Comparison of ENCODE assay signal across 8 mouse cellular contexts in genomic region chr13:56294908-56295307, GRCm38 (mm10). TPM values are rescaled to one million over a fixed set of nuclear protein-coding genes. Genes with fewer than 3 reads are reported as not detected.
DNase-seq lines count a peak whose midpoint lies in the region; ATAC-seq and TF ChIP-seq lines count a peak whose summit lies in the region.

No protein-coding gene starts in this region.

- peaks cover 66% of the 10 kb centered on the region for H3K27me3 ChIP-seq in lung, embryonic 14.5 days (ENCODE audit: insufficient read depth, low read length)

- 10% methylated on average over 10 of the region's 10 CpGs for WGBS in lung, embryonic 14.5 days

- DNase-seq in lung, embryonic 14.5 days, result no peak
- no peak for DNase-seq in lung, adult 18-20 months
- DNase-seq in layer of hippocampus, adult 9-11 months, result peak; percentile 45
- peak; percentile 24 to 36 for DNase-seq in right cerebral cortex, postnatal 36 days (ENCODE audit: low spot score in 2 of 2)
- DNase-seq in urinary bladder, postnatal 10 days (ENCODE audit: low spot score), result no peak
- DNase-seq in urinary bladder, postnatal 36 days (ENCODE audit: low spot score in 2 of 2), result no peak
- no peak for DNase-seq in c-Kit-positive CD71-positive TER-119-positive erythroid progenitor cells, embryonic 14.5 days (ENCODE audit: low spot score)

- ATAC-seq in lung, embryonic 14.5 days (ENCODE audit: insufficient read depth), result no peak
- ATAC-seq in erythroid progenitor cell, adult 5-6 weeks (replicated peaks; ENCODE audit: low FRiP score, poor library complexity, severe bottlenecking), result 0 out of 2 replicates have a peak, but pooled peaks have one; percentile 30

- no peaks in the 10 kb centered on the region for H3K36me3 ChIP-seq in lung, embryonic 14.5 days (ENCODE audit: insufficient read depth)

- TF ChIP-seq CTCF in lung, embryonic 14.5 days (IDR thresholded peaks at IDR 0.05; ENCODE audit: low read depth), result no peak

- peak overlapping the region; percentile 85 for H3K4me2 ChIP-seq in lung, embryonic 14.5 days

- no peak overlapping the region for H3K9ac ChIP-seq in lung, embryonic 14.5 days

- H3K9me3 ChIP-seq in lung, embryonic 14.5 days (ENCODE audit: low read depth, low read length), result no peaks in the 10 kb centered on the region

- 0 out of 2 replicates have a peak, but pooled peaks cover 3% of the 10 kb centered on the region for H3K4me1 ChIP-seq in lung, embryonic 14.5 days (ENCODE audit: insufficient read depth)

- peak overlapping the region; percentile 50 for H3K4me3 ChIP-seq in lung, embryonic 14.5 days (ENCODE audit: low read depth, low read length)

- no peak overlapping the region for H3K27ac ChIP-seq in lung, embryonic 14.5 days (ENCODE audit: low read depth)

RNA-seq across cellular contexts. Expression of gene Cxcl14, which starts 1.4 kb away (rescaled TPM):
- polyA plus RNA-seq in lung, embryonic 14.5 days (2014; fragmentation: Nextera tagmentation; extraction: Ambion mirVana), result 9.0 and 9.8 TPM in 2 replicates
- 1.1 and 2.9 TPM in 2 replicates for total RNA-seq in erythroid progenitor cell, adult 5-6 weeks (2015; ENCODE audit: low replicate concordance)
- total RNA-seq in erythroid progenitor cell, adult 5-6 weeks (2017; ENCODE audit: low replicate concordance), result 1.9 and 2.6 TPM in 2 replicates

RNA-seq across cellular contexts. Expression of gene Neurog1, which starts 42.9 kb away (rescaled TPM):
- polyA plus RNA-seq in lung, embryonic 14.5 days (2014; fragmentation: Nextera tagmentation; extraction: Ambion mirVana), result not detected in 2 replicates
- total RNA-seq in erythroid progenitor cell, adult 5-6 weeks (2015; ENCODE audit: low replicate concordance), result not detected in 2 replicates
- total RNA-seq in erythroid progenitor cell, adult 5-6 weeks (2017; ENCODE audit: low replicate concordance), result not detected in 2 replicates

Comparison
In these comparisons a context has a peak if more than half of its experiments do, and no peak if none do; other contexts are left out.
1. DNase-seq: peak in layer of hippocampus, adult 9-11 months (single experiment) and right cerebral cortex, postnatal 36 days (2 of 2); none in lung, embryonic 14.5 days (single experiment), lung, adult 18-20 months (0 of 2), urinary bladder, postnatal 10 days (single experiment), urinary bladder, postnatal 36 days (0 of 2) and c-Kit-positive CD71-positive TER-119-positive erythroid progenitor cells, embryonic 14.5 days (single experiment).